Mouse (Mus musculus): ENCODE data around the gene Tmem210. TPM values are rescaled to one million over a fixed set of nuclear protein-coding genes. Genes with fewer than 3 reads are reported as not detected.

Tmem210 gene
- total RNA-seq, 1 experiment = not detected

DNA sequence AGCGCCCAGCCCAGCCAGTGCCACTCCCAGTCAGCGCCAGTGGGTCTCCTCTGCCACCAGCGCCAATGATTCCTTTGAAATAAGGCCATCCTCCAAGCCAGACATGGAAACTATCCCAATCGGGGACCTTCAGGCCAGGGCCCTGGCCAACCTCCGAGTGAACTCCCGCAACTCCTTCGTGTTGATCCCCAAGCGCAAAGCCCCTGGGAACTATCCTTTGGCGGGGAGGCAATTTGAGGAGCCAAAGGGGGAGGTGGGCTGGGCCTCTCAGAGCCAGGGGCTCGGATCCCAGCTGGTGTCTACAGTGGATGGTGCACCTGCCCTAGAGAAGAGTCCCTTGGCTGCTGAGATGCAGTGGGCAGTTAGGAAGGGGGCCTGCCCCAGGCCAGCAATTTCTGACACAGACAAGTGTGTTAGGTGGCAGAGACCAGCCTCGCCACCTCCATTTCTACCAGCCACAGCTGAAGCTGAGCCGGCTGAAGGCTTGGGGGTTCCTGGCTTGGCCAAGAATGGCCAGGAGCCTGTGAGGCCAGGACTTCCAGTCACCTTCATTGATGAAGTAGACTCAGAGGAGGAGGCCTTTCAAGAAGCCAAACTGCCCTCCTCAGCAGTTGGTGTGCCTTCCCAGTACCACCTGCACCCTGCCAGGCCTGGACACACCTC, 24.2 kb upstream of the Tmem210 start:
- in situ Hi-C loops (cut with MboI; ENCODE audit: low sequenced_read_pairs in 2 of 2, unreplicated experiment in 2 of 2) = no loop called here
- H3K4me1 ChIP-seq (ENCODE audit: control insufficient read depth in 2 of 2, insufficient read depth in 2 of 2, low read length in 2 of 2, poor library complexity in 1 of 2) = peaks cover 0 to 12% of the 10 kb centered on the region in 2 experiments; a peak in 1 of 4 replicates
- no peak for TF ChIP-seq CHD2 (IDR thresholded peaks at IDR 0.05; ENCODE audit: low read depth, low read length)
- no peak for TF ChIP-seq MAFK (IDR thresholded peaks at IDR 0.05; ENCODE audit: insufficient read depth, low read depth, low read length)

DNA sequence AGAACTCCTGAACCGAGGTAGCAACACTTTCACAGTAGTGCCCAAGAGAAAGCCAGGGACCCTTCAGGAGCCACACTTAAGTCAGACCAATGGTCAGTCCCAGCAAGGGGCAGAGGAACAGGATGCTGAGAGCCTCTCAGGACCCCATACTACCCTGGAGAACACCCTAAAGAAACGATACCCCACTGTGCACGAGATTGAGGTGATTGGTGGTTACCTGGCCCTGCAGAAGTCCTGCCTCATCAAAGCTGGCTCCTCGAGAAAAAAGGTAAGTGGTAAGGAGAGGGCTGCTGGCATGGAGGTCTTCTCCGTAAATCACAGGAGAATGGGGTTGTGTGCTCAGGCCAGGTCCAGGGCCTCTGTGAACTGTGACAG, 23.7 kb upstream of the Tmem210 start:
- Histone ChIP-seq H3K4me3 (ENCODE audit: insufficient read depth in 1 of 2, low read depth in 1 of 2, low read length in 2 of 2, poor library complexity in 1 of 2, severe bottlenecking in 1 of 2) (peak overlapping the region in 1 of 2 experiments; percentile 90; a peak in 1 of 4 replicates), H3K9me3 (ENCODE audit: control insufficient read depth, insufficient read depth, low read depth, low read length) (no peaks in the 10 kb centered on the region), H3K9ac (ENCODE audit: insufficient read depth, low read depth, low read length, poor library complexity, severe bottlenecking) (peak overlapping the region; percentile 28), H3K4me1 (ENCODE audit: control insufficient read depth in 2 of 2, insufficient read depth in 2 of 2, low read length in 2 of 2, poor library complexity in 1 of 2) (peaks cover 0 to 12% of the 10 kb centered on the region in 2 experiments; a peak in 1 of 4 replicates), H3K27ac (ENCODE audit: insufficient read depth, low read depth, low read length, poor library complexity, severe bottlenecking) (no peak overlapping the region), H3K36me3 (ENCODE audit: control insufficient read depth, insufficient read depth, low read length, poor library complexity, severe bottlenecking) (peaks cover 7% of the 10 kb centered on the region; the same call in 1 of the 2 replicates)
- in situ Hi-C loops (cut with MboI; ENCODE audit: low sequenced_read_pairs in 2 of 2, unreplicated experiment in 2 of 2) = no loop called here
- DNase-seq (ENCODE audit: low read depth, low spot score) = no peak
- no peak for TF ChIP-seq MAFK (IDR thresholded peaks at IDR 0.05; ENCODE audit: insufficient read depth, low read depth, low read length)
- no peak for TF ChIP-seq ZC3H11A (IDR thresholded peaks at IDR 0.05; ENCODE audit: borderline replicate concordance, low read depth, low read length)
- no peak for TF ChIP-seq CHD2 (IDR thresholded peaks at IDR 0.05; ENCODE audit: low read depth, low read length)
- no peak for TF ChIP-seq HCFC1 (IDR thresholded peaks at IDR 0.05; ENCODE audit: borderline replicate concordance, insufficient read depth, low read length)
- no peak for TF ChIP-seq ZNF384 (IDR thresholded peaks at IDR 0.05; ENCODE audit: low read depth, low read length)

More for the DNA sequence above, 24.2 kb upstream of the Tmem210 start:
- no peaks in the 10 kb centered on the region for H3K9me3 ChIP-seq (ENCODE audit: control insufficient read depth, insufficient read depth, low read depth, low read length)
- DNase-seq (ENCODE audit: low read depth, low spot score) = no peak
- peaks cover 2% of the 10 kb centered on the region; the same call in 1 of the 2 replicates for H3K36me3 ChIP-seq (ENCODE audit: control insufficient read depth, insufficient read depth, low read length, poor library complexity, severe bottlenecking)
- H3K27ac ChIP-seq (ENCODE audit: insufficient read depth, low read depth, low read length, poor library complexity, severe bottlenecking) = no peak overlapping the region
- H3K9ac ChIP-seq (ENCODE audit: insufficient read depth, low read depth, low read length, poor library complexity, severe bottlenecking) = peak overlapping the region; percentile 86
- H3K4me3 ChIP-seq (ENCODE audit: insufficient read depth in 1 of 2, low read depth in 1 of 2, low read length in 2 of 2, poor library complexity in 1 of 2, severe bottlenecking in 1 of 2) = peak overlapping the region; percentile 87 to 90

DNA sequence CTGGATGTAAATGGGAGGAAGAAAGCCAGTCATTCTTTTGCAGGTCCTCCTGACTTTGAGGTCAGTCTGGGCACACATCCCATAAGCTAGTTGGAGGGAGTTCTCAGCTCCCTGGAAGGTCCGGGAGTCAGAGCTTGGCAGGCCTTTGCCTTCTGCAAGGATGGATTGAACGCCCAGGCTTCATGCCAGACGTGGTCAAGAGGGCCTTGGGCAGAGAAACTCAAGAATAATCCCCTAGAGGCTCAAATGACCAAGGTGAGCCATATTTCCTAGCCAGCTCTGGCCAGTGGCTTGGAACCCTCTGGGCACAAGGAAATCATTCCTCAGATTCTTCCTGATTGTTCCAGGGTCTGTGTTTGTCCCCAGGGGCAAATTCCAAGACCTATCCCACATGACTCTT, 23.1 kb upstream of the Tmem210 start:
- H3K36me3 ChIP-seq (ENCODE audit: control insufficient read depth, insufficient read depth, low read length, poor library complexity, severe bottlenecking) = peaks cover 10% of the 10 kb centered on the region; the same call in 1 of the 2 replicates
- H3K27ac ChIP-seq (ENCODE audit: insufficient read depth, low read depth, low read length, poor library complexity, severe bottlenecking) = no peak overlapping the region
- no peak overlapping the region for H3K9ac ChIP-seq (ENCODE audit: insufficient read depth, low read depth, low read length, poor library complexity, severe bottlenecking)
- in situ Hi-C loops (cut with MboI; ENCODE audit: low sequenced_read_pairs in 2 of 2, unreplicated experiment in 2 of 2) = no loop called here
- H3K9me3 ChIP-seq (ENCODE audit: control insufficient read depth, insufficient read depth, low read depth, low read length) = no peaks in the 10 kb centered on the region
- peaks cover 0 to 12% of the 10 kb centered on the region in 2 experiments; a peak in 1 of 4 replicates for H3K4me1 ChIP-seq (ENCODE audit: control insufficient read depth in 2 of 2, insufficient read depth in 2 of 2, low read length in 2 of 2, poor library complexity in 1 of 2)
- H3K4me3 ChIP-seq (ENCODE audit: insufficient read depth in 1 of 2, low read depth in 1 of 2, low read length in 2 of 2, poor library complexity in 1 of 2, severe bottlenecking in 1 of 2) = no peak overlapping the region; a peak in 1 of 4 replicates
- TF ChIP-seq CHD2 (IDR thresholded peaks at IDR 0.05; ENCODE audit: low read depth, low read length) (no peak), MAFK (IDR thresholded peaks at IDR 0.05; ENCODE audit: insufficient read depth, low read depth, low read length) (no peak), HCFC1 (IDR thresholded peaks at IDR 0.05; ENCODE audit: borderline replicate concordance, insufficient read depth, low read length) (no peak), ZNF384 (IDR thresholded peaks at IDR 0.05; ENCODE audit: low read depth, low read length) (no peak), ZC3H11A (IDR thresholded peaks at IDR 0.05; ENCODE audit: borderline replicate concordance, low read depth, low read length) (no peak)
- no peak for DNase-seq (ENCODE audit: low read depth, low spot score)

DNA sequence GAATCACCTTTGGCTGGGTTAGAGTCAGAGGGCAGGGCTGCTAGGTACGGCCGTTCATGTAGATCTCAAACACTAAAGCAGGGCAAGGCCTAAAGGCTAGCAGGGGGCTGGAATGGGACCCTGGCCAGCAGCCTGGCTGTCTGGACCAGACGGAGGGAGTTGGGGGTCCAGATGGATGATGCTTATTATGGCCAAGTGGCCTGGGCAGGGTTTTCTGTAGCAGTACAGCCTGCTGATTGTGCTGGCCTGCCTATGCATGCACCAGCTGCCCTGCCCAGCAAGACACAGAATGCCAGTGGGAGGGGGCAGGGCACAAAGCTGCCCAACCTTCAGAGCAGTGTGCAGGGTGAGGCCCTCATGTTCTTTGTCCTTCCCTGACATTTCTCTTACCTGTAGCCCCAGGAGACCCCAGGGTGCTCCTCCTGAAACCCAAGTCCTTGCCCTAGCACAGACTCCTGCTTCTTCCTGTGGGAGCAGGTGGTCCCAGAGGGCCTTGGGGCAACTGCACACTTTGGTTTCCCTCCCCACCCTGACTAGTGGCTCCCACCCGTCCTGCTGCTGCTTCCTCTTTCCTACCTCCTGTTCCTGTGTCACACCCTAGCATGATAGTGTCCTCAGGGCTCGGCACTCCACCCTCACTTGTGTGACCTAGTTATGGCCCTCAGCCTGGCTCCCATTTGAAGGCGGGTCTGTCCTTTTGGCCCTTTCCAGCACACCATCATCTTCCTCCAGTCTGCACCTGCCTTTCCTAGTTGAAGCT, 21.9 kb upstream of the Tmem210 start:
- peaks cover 15% of the 10 kb centered on the region for H3K36me3 ChIP-seq (ENCODE audit: control insufficient read depth, insufficient read depth, low read length, poor library complexity, severe bottlenecking)
- no peaks in the 10 kb centered on the region for H3K9me3 ChIP-seq (ENCODE audit: control insufficient read depth, insufficient read depth, low read depth, low read length)
- H3K4me1 ChIP-seq (ENCODE audit: control insufficient read depth in 2 of 2, insufficient read depth in 2 of 2, low read length in 2 of 2, poor library complexity in 1 of 2) = peaks cover 0 to 12% of the 10 kb centered on the region in 2 experiments; a peak in 2 of 4 replicates
- no peak overlapping the region for H3K27ac ChIP-seq (ENCODE audit: insufficient read depth, low read depth, low read length, poor library complexity, severe bottlenecking)
- in situ Hi-C loops (cut with MboI; ENCODE audit: low sequenced_read_pairs in 2 of 2, unreplicated experiment in 2 of 2) = no loop called here
- H3K9ac ChIP-seq (ENCODE audit: insufficient read depth, low read depth, low read length, poor library complexity, severe bottlenecking) = 0 out of 2 replicates have a peak overlapping the region, but pooled peaks have one; percentile 14
- peak overlapping the region in 1 of 2 experiments; percentile 4; a peak in 1 of 4 replicates for H3K4me3 ChIP-seq (ENCODE audit: insufficient read depth in 1 of 2, low read depth in 1 of 2, low read length in 2 of 2, poor library complexity in 1 of 2, severe bottlenecking in 1 of 2)
- DNase-seq (ENCODE audit: low read depth, low spot score) = no peak
- TF ChIP-seq ZNF384 (IDR thresholded peaks at IDR 0.05; ENCODE audit: low read depth, low read length) (no peak), ZC3H11A (IDR thresholded peaks at IDR 0.05; ENCODE audit: borderline replicate concordance, low read depth, low read length) (no peak), CHD2 (IDR thresholded peaks at IDR 0.05; ENCODE audit: low read depth, low read length) (no peak), MAFK (IDR thresholded peaks at IDR 0.05; ENCODE audit: insufficient read depth, low read depth, low read length) (no peak), HCFC1 (IDR thresholded peaks at IDR 0.05; ENCODE audit: borderline replicate concordance, insufficient read depth, low read length) (no peak)
